ENCODE assay signal across 15 mouse cellular contexts in the genomic region with DNA sequence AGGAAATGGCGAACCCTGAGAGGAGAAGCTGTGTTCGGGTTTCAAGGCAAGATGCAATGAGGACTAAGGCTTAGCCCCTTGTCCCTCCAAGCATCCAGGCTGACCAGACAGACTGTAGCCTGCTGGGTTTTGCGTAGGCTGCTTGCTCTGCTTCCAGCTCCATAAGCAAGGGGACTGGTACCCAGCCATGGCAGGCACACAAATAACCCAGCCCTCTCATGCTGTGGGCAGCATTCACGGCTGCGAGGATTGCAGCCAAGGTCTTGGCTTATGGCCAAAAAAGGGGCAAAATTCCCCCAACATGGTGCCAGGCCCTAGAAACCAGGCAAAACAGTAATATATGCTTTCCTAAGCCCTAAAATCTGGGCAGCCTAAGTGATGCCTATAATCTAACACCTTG. TPM values are rescaled to one million over a fixed set of nuclear protein-coding genes. Genes with fewer than 3 reads are reported as not detected.
DNase-seq lines count a peak whose midpoint lies in the region; ATAC-seq and TF ChIP-seq lines count a peak whose summit lies in the region.
"Had no signal": no experiment of that assay in that cellular context is flagged by ENCODE, and none has a peak within 500 bp of the region (broad histone marks: within the 10 kb centered on the region; RNA-seq: fewer than 3 reads in every experiment).

No protein-coding gene starts in this region.

- no peak overlapping the region for H3K4me3 ChIP-seq in hindbrain, embryonic 15.5 days
- no peak overlapping the region for H3K4me3 ChIP-seq in hindbrain, embryonic 12.5 days
- no peak overlapping the region for H3K4me3 ChIP-seq in neural tube, embryonic 13.5 days
- no peak overlapping the region for H3K4me3 ChIP-seq in lung, adult 2 months (replicated peaks; ENCODE audit: extremely low read depth, low read depth, low read length)
- H3K4me3 ChIP-seq: limb, embryonic 12.5 days; liver, embryonic 15.5 days had no signal

- no peaks in the 10 kb centered on the region for H3K36me3 ChIP-seq in hindbrain, embryonic 15.5 days
- H3K36me3 ChIP-seq in hindbrain, embryonic 12.5 days = 0 out of 2 replicates have a peak, but pooled peaks cover 2% of the 10 kb centered on the region
- peaks cover 7% of the 10 kb centered on the region; the same call in 1 of the 2 replicates for H3K36me3 ChIP-seq in neural tube, embryonic 13.5 days
- H3K36me3 ChIP-seq: liver, embryonic 15.5 days had no signal

- peak; percentile 48; the same call in 1 of the 2 replicates for ATAC-seq in hindbrain, embryonic 15.5 days (ENCODE audit: low FRiP score, low read depth)
- ATAC-seq in hindbrain, embryonic 12.5 days (ENCODE audit: low FRiP score) = no peak
- no peak; the same call in 1 of the 2 replicates for ATAC-seq in neural tube, embryonic 13.5 days (ENCODE audit: low read depth)
- ATAC-seq: CD4-positive, CD25-positive, alpha-beta regulatory T cell, adult 4 months had no signal

- no peaks in the 10 kb centered on the region for H3K27me3 ChIP-seq in hindbrain, embryonic 15.5 days
- H3K27me3 ChIP-seq in hindbrain, embryonic 12.5 days = no peaks in the 10 kb centered on the region
- H3K27me3 ChIP-seq in neural tube, embryonic 13.5 days = no peaks in the 10 kb centered on the region

- no peak for TF ChIP-seq CTCF in lung, adult 2 months (IDR thresholded peaks at IDR 0.05; ENCODE audit: insufficient read depth, low read length)

- no peak for TF ChIP-seq POLR2A in lung, adult 2 months (IDR thresholded peaks at IDR 0.05; ENCODE audit: borderline replicate concordance, extremely low read depth, low read depth, low read length)

- no peak for DNase-seq in neural tube, embryonic 10.5 days (ENCODE audit: extremely low spot score, low spot score)
- peak; percentile 65 to 72 for DNase-seq in cerebellum, postnatal 14 days
- no peak for DNase-seq in lung, adult 2 months
- no peak for DNase-seq in spleen, postnatal 10 days (ENCODE audit: low spot score in 2 of 2)
- DNase-seq: adrenal gland, postnatal 10 days; embryo, embryonic 11 days; heart, adult 11 months; right cerebral cortex, postnatal 4 days; thymus, adult 18-20 months had no signal

- no peak overlapping the region for H3K9ac ChIP-seq in hindbrain, embryonic 15.5 days
- H3K9ac ChIP-seq in hindbrain, embryonic 12.5 days = no peak overlapping the region
- H3K9ac ChIP-seq in neural tube, embryonic 13.5 days = no peak overlapping the region
- H3K9ac ChIP-seq: limb, embryonic 12.5 days; liver, embryonic 15.5 days had no signal

- peaks cover 13% of the 10 kb centered on the region for H3K4me1 ChIP-seq in hindbrain, embryonic 15.5 days (replicated peaks)
- peaks cover 4% of the 10 kb centered on the region for H3K4me1 ChIP-seq in hindbrain, embryonic 12.5 days
- peaks cover 14% of the 10 kb centered on the region for H3K4me1 ChIP-seq in neural tube, embryonic 13.5 days (replicated peaks)
- H3K4me1 ChIP-seq in lung, adult 2 months (ENCODE audit: control insufficient read depth, insufficient read depth, low read length) = peaks cover 4% of the 10 kb centered on the region
- H3K4me1 ChIP-seq: liver, embryonic 15.5 days had no signal

- 57% methylated on average over 5 of the region's 5 CpGs for WGBS in hindbrain, embryonic 15.5 days
- 69% methylated on average over 5 of the region's 5 CpGs for WGBS in hindbrain, embryonic 12.5 days
- WGBS in neural tube, embryonic 13.5 days = 56% methylated on average over 5 of the region's 5 CpGs
- 70% methylated on average over 5 of the region's 5 CpGs for WGBS in lung, adult 2 months

- no peak overlapping the region for H3K4me2 ChIP-seq in hindbrain, embryonic 15.5 days
- H3K4me2 ChIP-seq in hindbrain, embryonic 12.5 days (replicated peaks) = no peak overlapping the region
- no peak overlapping the region for H3K4me2 ChIP-seq in neural tube, embryonic 13.5 days
- H3K4me2 ChIP-seq: limb, embryonic 12.5 days; liver, embryonic 15.5 days had no signal

- no peaks in the 10 kb centered on the region for H3K9me3 ChIP-seq in hindbrain, embryonic 15.5 days
- H3K9me3 ChIP-seq in hindbrain, embryonic 12.5 days (replicated peaks) = no peaks in the 10 kb centered on the region
- H3K9me3 ChIP-seq in neural tube, embryonic 13.5 days = no peaks in the 10 kb centered on the region
- H3K9me3 ChIP-seq: limb, embryonic 12.5 days; liver, embryonic 15.5 days had no signal

- H3K27ac ChIP-seq in hindbrain, embryonic 15.5 days (replicated peaks) = no peak overlapping the region
- no peak overlapping the region for H3K27ac ChIP-seq in hindbrain, embryonic 12.5 days
- 0 out of 2 replicates have a peak overlapping the region, but pooled peaks have one; percentile 33 for H3K27ac ChIP-seq in neural tube, embryonic 13.5 days (replicated peaks)
- H3K27ac ChIP-seq: limb, embryonic 12.5 days; liver, embryonic 15.5 days had no signal

RNA-seq across cellular contexts. Expression of a gene that starts 6.0 kb away (rescaled TPM):
- 12.8 and 15.1 TPM in 2 replicates for polyA plus RNA-seq in hindbrain, embryonic 15.5 days (2015; fragmentation: Nextera tagmentation; extraction: Ambion mirVana)
- 3.0 and 3.7 TPM in 2 replicates for polyA plus RNA-seq in hindbrain, embryonic 12.5 days (2016; fragmentation: Nextera tagmentation; extraction: Ambion mirVana)
- 8.3 and 8.4 TPM in 2 replicates for polyA plus RNA-seq in neural tube, embryonic 13.5 days (2015; fragmentation: Nextera tagmentation; extraction: Ambion mirVana)
- 1.1 and 1.4 TPM in 2 replicates for polyA plus RNA-seq in lung, adult 2 months (2012; rRNA removed)

RNA-seq across cellular contexts. Expression of a gene that starts 38.2 kb away (rescaled TPM):
- 79.4 and 85.4 TPM in 2 replicates for polyA plus RNA-seq in hindbrain, embryonic 15.5 days (2015; fragmentation: Nextera tagmentation; extraction: Ambion mirVana)
- 113 and 121 TPM in 2 replicates for polyA plus RNA-seq in hindbrain, embryonic 12.5 days (2016; fragmentation: Nextera tagmentation; extraction: Ambion mirVana)
- 79.4 and 81.4 TPM in 2 replicates for polyA plus RNA-seq in neural tube, embryonic 13.5 days (2015; fragmentation: Nextera tagmentation; extraction: Ambion mirVana)
- 18.5 and 35.6 TPM in 2 replicates for polyA plus RNA-seq in lung, adult 2 months (2012; rRNA removed)

Comparison
In these comparisons a context has a peak if more than half of its experiments do, and no peak if none do; other contexts are left out.
1. DNase-seq: peak in cerebellum, postnatal 14 days (2 of 2); none in neural tube, embryonic 10.5 days (single experiment), lung, adult 2 months (single experiment) and spleen, postnatal 10 days (0 of 2).